Mouse (Mus musculus) limb, embryonic 11.5 days (tissue): ENCODE measurements at regions not wholly inside any gene's neighbourhood (a gene's known extent, or its start where the extent isn't known, plus 50 kb on each side); places are given as distances from the start of the nearest gene placed in this dataset.

Experiments
- ATAC-seq: fragments of 200-750 bp; cut with Nextera tagmentation; 2 replicates; pipeline ENCODE4 v1.8.0; 2017; ENCODE audit warnings: low read depth; ENCODE audit not compliant: insufficient number of reproducible peaks, low FRiP score, low TSS enrichment
- DNase-seq: peaks from one replicate; pipeline ENCODE4 v3.0.0-alpha.2; 2015; ENCODE audit warnings: low spot score
- H3K27ac ChIP-seq: fragments of 300-500 bp; sonication (generic); replicated peaks from 2 replicates; pipeline ENCODE4 v1.5.1; 2014; ENCODE audit warnings: low read depth, mild to moderate bottlenecking, low read length
- H3K27me3 ChIP-seq: fragments of 300-500 bp; sonication (generic); 2 replicates; pipeline ENCODE4 v1.6.1; 2014; ENCODE audit warnings: mild to moderate bottlenecking, low read length, mixed read lengths; ENCODE audit not compliant: control insufficient read depth, insufficient read depth
- H3K36me3 ChIP-seq: fragments of 300-500 bp; sonication (generic); 2 replicates; pipeline ENCODE4 v1.6.1; 2014; ENCODE audit warnings: mild to moderate bottlenecking, low read length, moderate library complexity, mixed read lengths; ENCODE audit not compliant: control insufficient read depth, insufficient read depth
- H3K4me1 ChIP-seq: fragments of 300-500 bp; sonication (generic); 2 replicates; pipeline ENCODE4 v1.6.1; 2014; ENCODE audit warnings: low read length, mixed read lengths; ENCODE audit not compliant: control insufficient read depth, insufficient read depth
- H3K4me2 ChIP-seq: fragments of 300-500 bp; sonication (generic); 2 replicates; pipeline ENCODE4 v1.6.1; 2014; ENCODE audit warnings: low read depth, mild to moderate bottlenecking, moderate library complexity; ENCODE audit not compliant: severe bottlenecking
- H3K4me3 ChIP-seq: fragments of 300-500 bp; sonication (generic); 2 replicates; pipeline ENCODE4 v1.5.1; 2014; ENCODE audit warnings: low read depth, low read length
- H3K9ac ChIP-seq: fragments of 300-500 bp; sonication (generic); 2 replicates; pipeline ENCODE4 v1.6.1; 2014; ENCODE audit warnings: mild to moderate bottlenecking, low read length
- H3K9me3 ChIP-seq: fragments of 300-500 bp; sonication (generic); 2 replicates; pipeline ENCODE4 v1.6.1; 2016; ENCODE audit warnings: low read length; ENCODE audit not compliant: control insufficient read depth
- WGBS: fragments of 180-500 bp; shearing (Covaris S2); extraction: QIAGEN DNeasy Blood & Tissue Kit; methylation state at CpG from one replicate; pipeline ENCODE4 v1.1.7; 2014; 5-methylcytosine and 5-hydroxymethylcytosine counted together

GRCm38 (mm10) chr8:31031721-31032591, 2396.6 kb upstream of the 5930422O12Rik start:
- Histone ChIP-seq H3K36me3 (no peaks in the 10 kb centered on the region), H3K4me2 (peak overlapping the region; percentile 52), H3K27me3 (no peaks in the 10 kb centered on the region), H3K4me3 (peak overlapping the region; percentile 28), H3K9ac (peak overlapping the region; percentile 50), H3K9me3 (no peaks in the 10 kb centered on the region), H3K4me1 (0 out of 2 replicates have a peak, but pooled peaks cover 3% of the 10 kb centered on the region), H3K27ac (no peak overlapping the region)
- peak; percentile 87 for DNase-seq
- 11% methylated on average over 24 of the region's 24 CpGs for WGBS
- peak; percentile 87 for ATAC-seq

GRCm38 (mm10) chr8:31033281-31033680, 2395.2 kb upstream of the 5930422O12Rik start:
- H3K9me3 ChIP-seq: no peaks in the 10 kb centered on the region
- 5% methylated on average over 13 of the region's 13 CpGs for WGBS
- H3K4me3 ChIP-seq: peak overlapping the region; percentile 25
- 0 out of 2 replicates have a peak, but pooled peaks cover 3% of the 10 kb centered on the region for H3K4me1 ChIP-seq
- H3K9ac ChIP-seq: no peak overlapping the region
- H3K27ac ChIP-seq: no peak overlapping the region
- H3K27me3 ChIP-seq: no peaks in the 10 kb centered on the region
- H3K4me2 ChIP-seq: peak overlapping the region; percentile 44; the same call in 1 of the 2 replicates
- ATAC-seq (no peak), DNase-seq (peak; percentile 97)
- H3K36me3 ChIP-seq: no peaks in the 10 kb centered on the region

GRCm38 (mm10) chr8:31036892-31037291, 2391.6 kb upstream of the 5930422O12Rik start:
- ATAC-seq (no peak), DNase-seq (no peak)
- no peak overlapping the region for H3K4me3 ChIP-seq
- H3K4me1 ChIP-seq: 0 out of 2 replicates have a peak, but pooled peaks cover 3% of the 10 kb centered on the region
- no peaks in the 10 kb centered on the region for H3K36me3 ChIP-seq
- 62% methylated on average over 2 of the region's 2 CpGs for WGBS
- H3K27ac ChIP-seq: no peak overlapping the region
- H3K9me3 ChIP-seq: no peaks in the 10 kb centered on the region
- no peaks in the 10 kb centered on the region for H3K27me3 ChIP-seq
- no peak overlapping the region for H3K4me2 ChIP-seq
- no peak overlapping the region for H3K9ac ChIP-seq
